ENCODE assay signal across 34 mouse cellular contexts in the genomic region with DNA sequence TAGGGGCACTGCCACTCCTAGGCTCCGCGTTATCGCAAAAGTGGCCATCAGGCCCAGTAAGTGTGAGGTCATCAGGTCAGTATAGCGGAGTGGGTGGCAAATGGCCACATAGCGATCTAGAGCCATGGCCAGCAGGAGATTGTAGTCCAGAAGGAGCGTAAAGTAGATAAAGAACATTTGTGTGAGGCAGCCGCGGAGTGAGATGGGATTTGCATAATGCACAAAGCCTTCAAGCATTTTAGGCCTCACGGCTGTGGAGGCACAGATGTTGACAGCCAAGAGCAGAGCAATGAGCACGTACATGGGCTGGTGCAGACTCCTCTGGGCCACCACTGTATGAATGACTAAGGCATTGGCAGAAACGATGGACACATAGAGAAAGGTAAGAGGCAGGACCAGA. TPM values are rescaled to one million over a fixed set of nuclear protein-coding genes. Genes with fewer than 3 reads are reported as not detected.
DNase-seq lines count a peak whose midpoint lies in the region; ATAC-seq and TF ChIP-seq lines count a peak whose summit lies in the region.
"Had no signal": no experiment of that assay in that cellular context is flagged by ENCODE, and none has a peak within 500 bp of the region (broad histone marks: within the 10 kb centered on the region; RNA-seq: fewer than 3 reads in every experiment).

No protein-coding gene starts in this region.

- no peaks in the 10 kb centered on the region for H3K27me3 ChIP-seq in kidney, postnatal 0 days (ENCODE audit: insufficient read depth, low read length)
- no peaks in the 10 kb centered on the region for H3K27me3 ChIP-seq in midbrain, postnatal 0 days (ENCODE audit: insufficient read depth, low read length)
- H3K27me3 ChIP-seq in midbrain, embryonic 10.5 days (ENCODE audit: low read depth, poor library complexity, severe bottlenecking): no peaks in the 10 kb centered on the region
- H3K27me3 ChIP-seq: embryonic facial prominence, embryonic 13.5 days; forebrain, embryonic 13.5 days; heart, embryonic 12.5 days; hindbrain, embryonic 12.5 days; neural tube, embryonic 12.5 days; Patski had no signal

- 85% methylated on average over 11 of the region's 11 CpGs for WGBS in kidney, postnatal 0 days
- 71% methylated on average over 11 of the region's 11 CpGs for WGBS in midbrain, postnatal 0 days
- 79% methylated on average over 11 of the region's 11 CpGs for WGBS in midbrain, embryonic 10.5 days

- no peak overlapping the region for H3K4me3 ChIP-seq in kidney, postnatal 0 days (replicated peaks; ENCODE audit: low read depth, low read length)
- H3K4me3 ChIP-seq in midbrain, postnatal 0 days (ENCODE audit: low read depth, low read length): no peak overlapping the region
- no peak overlapping the region for H3K4me3 ChIP-seq in midbrain, embryonic 10.5 days
- H3K4me3 ChIP-seq: embryonic facial prominence, embryonic 13.5 days; erythroblast, embryonic 14.5 days; forebrain, embryonic 13.5 days; gastrocnemius, adult 2 months; heart, embryonic 12.5 days; hindbrain, embryonic 12.5 days; neural tube, embryonic 12.5 days had no signal

- TF ChIP-seq CTCF in kidney, postnatal 0 days (IDR thresholded peaks at IDR 0.05; ENCODE audit: low read depth): 0 out of 2 replicates have a peak, but pooled peaks have one; percentile 4
- TF ChIP-seq CTCF in midbrain, postnatal 0 days (IDR thresholded peaks at IDR 0.05): peak; percentile 21; the same call in 1 of the 2 replicates

- no peak overlapping the region for H3K27ac ChIP-seq in kidney, postnatal 0 days
- H3K27ac ChIP-seq in midbrain, postnatal 0 days (ENCODE audit: low read depth, low read length): no peak overlapping the region
- H3K27ac ChIP-seq in midbrain, embryonic 10.5 days (replicated peaks): no peak overlapping the region
- H3K27ac ChIP-seq: embryonic facial prominence, embryonic 13.5 days; forebrain, embryonic 13.5 days; gastrocnemius, adult 2 months; hindbrain, embryonic 12.5 days; neural tube, embryonic 12.5 days had no signal

- no peaks in the 10 kb centered on the region for H3K36me3 ChIP-seq in kidney, postnatal 0 days (ENCODE audit: insufficient read depth, low read length)
- H3K36me3 ChIP-seq in midbrain, postnatal 0 days (ENCODE audit: insufficient read depth, low read length): no peaks in the 10 kb centered on the region
- H3K36me3 ChIP-seq in midbrain, embryonic 10.5 days: peaks cover 8% of the 10 kb centered on the region; the same call in 1 of the 2 replicates
- H3K36me3 ChIP-seq: embryonic facial prominence, embryonic 13.5 days; heart, embryonic 12.5 days; hindbrain, embryonic 12.5 days; neural tube, embryonic 12.5 days had no signal

- H3K4me1 ChIP-seq in kidney, postnatal 0 days (replicated peaks; ENCODE audit: insufficient read depth, low read length): 0 out of 2 replicates have a peak, but pooled peaks cover 6% of the 10 kb centered on the region
- H3K4me1 ChIP-seq in midbrain, postnatal 0 days (ENCODE audit: insufficient read depth, low read length): no peaks in the 10 kb centered on the region
- H3K4me1 ChIP-seq in midbrain, embryonic 10.5 days: no peaks in the 10 kb centered on the region
- H3K4me1 ChIP-seq: embryonic facial prominence, embryonic 13.5 days; forebrain, embryonic 13.5 days; hindbrain, embryonic 12.5 days; neural tube, embryonic 12.5 days had no signal

- H3K9ac ChIP-seq in kidney, postnatal 0 days (ENCODE audit: low read depth, low read length): no peak overlapping the region
- no peak overlapping the region for H3K9ac ChIP-seq in midbrain, postnatal 0 days (replicated peaks; ENCODE audit: low read length, poor library complexity, severe bottlenecking)
- H3K9ac ChIP-seq: embryonic facial prominence, embryonic 13.5 days; forebrain, embryonic 13.5 days; heart, embryonic 12.5 days; hindbrain, embryonic 12.5 days; lung, embryonic 14.5 days; neural tube, embryonic 12.5 days had no signal

- no peaks in the 10 kb centered on the region for H3K9me3 ChIP-seq in kidney, postnatal 0 days (replicated peaks; ENCODE audit: low read length)
- no peaks in the 10 kb centered on the region for H3K9me3 ChIP-seq in midbrain, postnatal 0 days (ENCODE audit: low read length)
- H3K9me3 ChIP-seq in midbrain, embryonic 10.5 days (replicated peaks): no peaks in the 10 kb centered on the region
- H3K9me3 ChIP-seq: embryonic facial prominence, embryonic 13.5 days; forebrain, embryonic 13.5 days; heart, embryonic 12.5 days; hindbrain, embryonic 12.5 days; neural tube, embryonic 12.5 days had no signal

- DNase-seq in embryo, embryonic 11 days: peak; percentile 4
- no peak for DNase-seq in embryo, embryonic 10.5 days (ENCODE audit: low spot score)
- DNase-seq in kidney, postnatal 0 days (ENCODE audit: low spot score): no peak
- DNase-seq in kidney, postnatal 36 days: no peak
- no peak for DNase-seq in midbrain, postnatal 0 days (ENCODE audit: low spot score)
- no peak for DNase-seq in midbrain, embryonic 10.5 days (ENCODE audit: low spot score)
- DNase-seq: adrenal gland, adult 2 months; cerebellum, adult 18-20 months; cerebellum, postnatal 14 days; gastrocnemius, adult 2 months; heart, postnatal 10 days; kidney, adult 9 months; kidney, postnatal 25 days; layer of hippocampus, postnatal 36 days; lung, embryonic 14.5 days; thymus, postnatal 25 days had no signal

- no peak overlapping the region for H3K4me2 ChIP-seq in kidney, postnatal 0 days (ENCODE audit: low read length)
- H3K4me2 ChIP-seq in midbrain, postnatal 0 days (ENCODE audit: low read depth, low read length, poor library complexity, severe bottlenecking): no peak overlapping the region
- H3K4me2 ChIP-seq: embryonic facial prominence, embryonic 13.5 days; forebrain, embryonic 13.5 days; heart, embryonic 12.5 days; hindbrain, embryonic 12.5 days; lung, embryonic 14.5 days; neural tube, embryonic 12.5 days had no signal

- ATAC-seq in kidney, postnatal 0 days (replicated peaks; ENCODE audit: low FRiP score, low read depth): no peak
- no peak for ATAC-seq in midbrain, postnatal 0 days (ENCODE audit: low FRiP score)
- no peak for ATAC-seq in inflammation-experienced regulatory T-cells, adult 6 months
- ATAC-seq: forebrain, embryonic 13.5 days; Patski had no signal

RNA-seq across cellular contexts. Expression of a gene that starts 4.1 kb away (rescaled TPM):
- not detected in 2 replicates for polyA plus RNA-seq in kidney, postnatal 0 days (2015; fragmentation: Nextera tagmentation; extraction: Ambion mirVana)
- total RNA-seq in midbrain, postnatal 0 days (2014; rRNA removed): not detected in 2 replicates
- polyA plus RNA-seq in midbrain, postnatal 0 days (2015; fragmentation: Nextera tagmentation; extraction: Ambion mirVana): 0.29 and 0.38 TPM in 2 replicates
- polyA plus RNA-seq in midbrain, embryonic 10.5 days (2016; fragmentation: Nextera tagmentation; extraction: Ambion mirVana): 0.35 TPM in 2 replicates
- under 1 TPM in 1 of 3 experiments, not detected in 2; 0.41 TPM for polyA plus RNA-seq in inflammation-experienced regulatory T-cells, adult 6 months (2017; shearing (Covaris generic))
- total RNA-seq: adrenal gland, adult 2 months; gastrocnemius, adult 2 months; granulocyte monocyte progenitor cell, adult 5-6 weeks; heart, postnatal 10 days; layer of hippocampus, adult 8-10 months; layer of hippocampus, postnatal 36 days; left cerebral cortex, postnatal 10 days; liver, adult 2 months; megakaryocyte, adult 5-6 weeks had no signal
- polyA plus RNA-seq: adrenal gland, adult 2 months; erythroblast, embryonic 14.5 days; liver, adult 2 months; Patski had no signal

RNA-seq across cellular contexts. Expression of a gene that starts 10.7 kb away (rescaled TPM):
- polyA plus RNA-seq in kidney, postnatal 0 days (2015; fragmentation: Nextera tagmentation; extraction: Ambion mirVana): 0.05 and 0.06 TPM in 2 replicates
- not detected in 2 replicates for total RNA-seq in midbrain, postnatal 0 days (2014; rRNA removed)
- 0.12 TPM in 1 of 2 replicates, not detected in the other for polyA plus RNA-seq in midbrain, postnatal 0 days (2015; fragmentation: Nextera tagmentation; extraction: Ambion mirVana)
- polyA plus RNA-seq in midbrain, embryonic 10.5 days (2016; fragmentation: Nextera tagmentation; extraction: Ambion mirVana): 0.11 and 0.17 TPM in 2 replicates
- polyA plus RNA-seq in inflammation-experienced regulatory T-cells, adult 6 months (2017; shearing (Covaris generic)): not detected
- total RNA-seq: adrenal gland, adult 2 months; ES-E14; gastrocnemius, adult 2 months; granulocyte monocyte progenitor cell, adult 5-6 weeks; heart, postnatal 10 days; layer of hippocampus, adult 8-10 months; layer of hippocampus, postnatal 36 days; left cerebral cortex, postnatal 10 days; liver, adult 2 months had no signal
- polyA plus RNA-seq: adrenal gland, adult 2 months; erythroblast, embryonic 14.5 days; frontal cortex, adult 2 months; liver, adult 2 months; Patski; stomach, embryonic 14.5 days had no signal

RNA-seq across cellular contexts. Expression of a gene that starts 22.0 kb away (rescaled TPM):
- not detected in 2 replicates for polyA plus RNA-seq in kidney, postnatal 0 days (2015; fragmentation: Nextera tagmentation; extraction: Ambion mirVana)
- total RNA-seq in midbrain, postnatal 0 days (2014; rRNA removed): not detected in 2 replicates
- polyA plus RNA-seq in midbrain, postnatal 0 days (2015; fragmentation: Nextera tagmentation; extraction: Ambion mirVana): 0.07 and 0.17 TPM in 2 replicates
- polyA plus RNA-seq in midbrain, embryonic 10.5 days (2016; fragmentation: Nextera tagmentation; extraction: Ambion mirVana): 0.05 and 0.11 TPM in 2 replicates
- polyA plus RNA-seq in inflammation-experienced regulatory T-cells, adult 6 months (2017; shearing (Covaris generic)): not detected
- total RNA-seq: adrenal gland, adult 2 months; ES-E14; gastrocnemius, adult 2 months; granulocyte monocyte progenitor cell, adult 5-6 weeks; heart, postnatal 10 days; layer of hippocampus, adult 8-10 months; layer of hippocampus, postnatal 36 days; left cerebral cortex, postnatal 10 days; liver, adult 2 months; megakaryocyte, adult 5-6 weeks had no signal
- polyA plus RNA-seq: adrenal gland, adult 2 months; embryonic facial prominence, embryonic 13.5 days; erythroblast, embryonic 14.5 days; heart, embryonic 12.5 days; liver, adult 2 months; lung, embryonic 14.5 days; Patski had no signal

RNA-seq across cellular contexts. Expression of a gene that starts 35.9 kb away (rescaled TPM):
- polyA plus RNA-seq in kidney, postnatal 0 days (2015; fragmentation: Nextera tagmentation; extraction: Ambion mirVana): 52.0 and 70.6 TPM in 2 replicates
- 31.2 and 35.6 TPM in 2 replicates for total RNA-seq in midbrain, postnatal 0 days (2014; rRNA removed)
- 25.0 and 26.1 TPM in 2 replicates for polyA plus RNA-seq in midbrain, postnatal 0 days (2015; fragmentation: Nextera tagmentation; extraction: Ambion mirVana)
- polyA plus RNA-seq in midbrain, embryonic 10.5 days (2016; fragmentation: Nextera tagmentation; extraction: Ambion mirVana): 274 TPM in 2 replicates
- 100 to 1,000 TPM in 1 of 3 experiments, 10 to 100 TPM in 2; 45.4 to 216 (median 61.4) TPM for polyA plus RNA-seq in inflammation-experienced regulatory T-cells, adult 6 months (2017; shearing (Covaris generic))

RNA-seq across cellular contexts. Expression of a gene that starts 57.2 kb away (rescaled TPM):
- polyA plus RNA-seq in kidney, postnatal 0 days (2015; fragmentation: Nextera tagmentation; extraction: Ambion mirVana): not detected in 2 replicates
- total RNA-seq in midbrain, postnatal 0 days (2014; rRNA removed): not detected in 2 replicates
- not detected in 2 replicates for polyA plus RNA-seq in midbrain, postnatal 0 days (2015; fragmentation: Nextera tagmentation; extraction: Ambion mirVana)
- polyA plus RNA-seq in midbrain, embryonic 10.5 days (2016; fragmentation: Nextera tagmentation; extraction: Ambion mirVana): not detected in 2 replicates
- not detected for polyA plus RNA-seq in inflammation-experienced regulatory T-cells, adult 6 months (2017; shearing (Covaris generic))
- total RNA-seq: adrenal gland, adult 2 months; ES-E14; gastrocnemius, adult 2 months; granulocyte monocyte progenitor cell, adult 5-6 weeks; heart, postnatal 10 days; layer of hippocampus, adult 8-10 months; layer of hippocampus, postnatal 36 days; left cerebral cortex, postnatal 10 days; liver, adult 2 months; megakaryocyte, adult 5-6 weeks had no signal
- polyA plus RNA-seq: adrenal gland, adult 2 months; embryonic facial prominence, embryonic 13.5 days; erythroblast, embryonic 14.5 days; forebrain, embryonic 13.5 days; frontal cortex, adult 2 months; heart, embryonic 12.5 days; hindbrain, embryonic 12.5 days; intestine, embryonic 14.5 days; limb, embryonic 11.5 days; liver, adult 2 months; lung, embryonic 14.5 days; neural tube, embryonic 12.5 days; Patski; stomach, embryonic 14.5 days had no signal
